Mouse (Mus musculus): ENCODE measurements around the gene Nudt6.

DNA sequence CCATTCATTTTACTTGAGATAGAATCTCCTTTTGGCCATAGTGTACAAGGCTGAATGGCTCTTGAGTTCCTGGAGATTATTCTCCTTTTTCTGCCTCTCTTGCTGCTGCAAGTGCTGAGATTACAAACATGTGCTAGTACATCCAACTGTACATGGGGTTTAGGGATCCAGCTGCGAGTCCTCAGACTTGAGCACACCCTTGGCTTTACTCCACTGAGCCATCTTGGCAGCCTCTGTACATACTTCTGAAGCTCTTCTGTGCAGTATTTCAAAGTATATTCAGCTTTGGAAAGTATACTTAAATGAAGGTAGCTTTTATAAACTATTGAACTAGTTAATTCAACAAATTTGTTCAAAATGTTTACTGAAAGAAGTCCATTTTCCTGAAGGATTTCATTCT lies 19.8 kb upstream of the Nudt6 start:
- TF ChIP-seq EP300 (IDR thresholded peaks at IDR 0.05; ENCODE audit: low read depth in 1 of 2, low read length in 2 of 2) (no peak), CTCF (IDR thresholded peaks at IDR 0.05 in 2 of 3, conservative IDR thresholded peaks at IDR 0.05 in 1 of 3; ENCODE audit: control insufficient read depth in 1 of 3, insufficient read depth in 1 of 3, low read depth in 2 of 3, low read length in 3 of 3, poor library complexity in 1 of 3, severe bottlenecking in 1 of 3) (no peak), ZMIZ1 (IDR thresholded peaks at IDR 0.05; ENCODE audit: low read depth, low read length) (no peak), KAT2A (conservative IDR thresholded peaks at IDR 0.05; ENCODE audit: low read depth, low read length) (no peak), CHD2 (IDR thresholded peaks at IDR 0.05; ENCODE audit: low read length) (no peak), ELF1 (IDR thresholded peaks at IDR 0.05; ENCODE audit: low read depth, low read length) (no peak), MAX (IDR thresholded peaks at IDR 0.05; ENCODE audit: low read length) (no peak), POLR2AphosphoS5 (IDR thresholded peaks at IDR 0.05; ENCODE audit: borderline replicate concordance, low read depth, low read length) (no peak), JUND (IDR thresholded peaks at IDR 0.05; ENCODE audit: low read depth, low read length) (no peak), TCF12 (IDR thresholded peaks at IDR 0.05; ENCODE audit: low read depth, low read length) (no peak), ZC3H11A (IDR thresholded peaks at IDR 0.05; ENCODE audit: low read depth, low read length) (no peak)

All from MEL (cell line).